Mouse (Mus musculus) ES-E14 (cell line): Measurements from ENCODE around the gene Stx1a.

Source experiments
- CHD2 ChIP-seq: IDR thresholded peaks from 2 replicates; pipeline ENCODE4 v1.6.1; 2014; ENCODE audit warnings: mild to moderate bottlenecking, low read depth, low read length, inconsistent platforms
- HCFC1 ChIP-seq: IDR thresholded peaks from 2 replicates; pipeline ENCODE4 v1.6.1; 2012; ENCODE audit warnings: low read length, inconsistent platforms, borderline replicate concordance; ENCODE audit not compliant: insufficient read depth
- MAFK ChIP-seq: IDR thresholded peaks from 2 replicates; pipeline ENCODE4 v1.6.1; 2014; ENCODE audit warnings: mild to moderate bottlenecking, low read depth, low read length, inconsistent platforms; ENCODE audit not compliant: insufficient read depth
- ZC3H11A ChIP-seq: IDR thresholded peaks from 2 replicates; pipeline ENCODE4 v1.6.1; 2012; ENCODE audit warnings: low read depth, mild to moderate bottlenecking, inconsistent platforms, low read length, borderline replicate concordance
- ZNF384 ChIP-seq: IDR thresholded peaks from 2 replicates; pipeline ENCODE4 v1.6.1; 2012; ENCODE audit warnings: low read depth, low read length, inconsistent platforms

GRCm38 (mm10) chr5:135076368-135076767, 53.1 kb downstream of the Stx1a start:
- TF ChIP-seq HCFC1, result no peak
- TF ChIP-seq ZC3H11A, result no peak
- TF ChIP-seq ZNF384, result no peak
- TF ChIP-seq CHD2, result no peak
- TF ChIP-seq MAFK, result no peak
